Comparison of ENCODE assay signal across 8 mouse cellular contexts in the genomic region with DNA sequence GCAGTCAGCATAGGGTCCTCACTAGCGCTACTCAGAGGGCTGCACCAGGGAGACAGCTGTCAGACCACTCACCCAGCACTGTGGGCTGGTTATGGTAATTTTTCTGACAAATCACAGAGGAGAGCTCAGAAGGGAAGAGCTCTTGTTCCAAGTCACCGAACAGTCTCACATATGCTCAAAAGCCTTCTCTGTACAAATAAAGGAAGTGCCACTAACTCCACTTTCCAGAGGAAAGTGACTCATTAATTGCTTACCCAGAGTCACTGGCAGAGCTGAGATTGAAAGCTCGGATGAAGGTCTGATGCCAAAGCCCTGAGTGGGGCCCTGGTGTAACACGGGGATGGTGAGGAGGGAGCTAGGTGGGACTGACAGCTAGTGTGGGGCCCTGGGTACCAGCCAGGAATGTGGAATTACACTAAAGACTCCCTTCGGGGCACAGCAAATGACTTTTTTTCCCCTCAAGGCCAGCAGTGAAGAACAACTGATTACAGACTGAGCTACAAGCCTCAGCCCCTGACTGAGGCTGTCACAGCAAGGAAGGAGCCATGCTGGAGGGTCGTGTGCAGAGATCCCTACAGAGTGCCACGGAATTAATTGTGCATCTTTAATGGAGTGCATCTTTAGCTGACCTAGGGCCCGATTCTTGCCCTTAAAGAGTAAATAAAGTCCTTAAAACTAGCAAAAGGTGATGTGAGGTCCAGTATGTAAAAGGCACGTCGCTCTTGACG.
DNase-seq lines count a peak whose midpoint lies in the region; ATAC-seq and TF ChIP-seq lines count a peak whose summit lies in the region.

No protein-coding gene starts in this region.

- no peak overlapping the region for H3K4me3 ChIP-seq in layer of hippocampus, adult 2 months
- peak overlapping the region; percentile 27 for H3K4me3 ChIP-seq in heart, embryonic 10.5 days
- H3K4me3 ChIP-seq in limb, embryonic 15.5 days, result no peak overlapping the region

- peaks cover 45% of the 10 kb centered on the region for H3K4me1 ChIP-seq in heart, embryonic 10.5 days
- H3K4me1 ChIP-seq in limb, embryonic 15.5 days, result peaks cover 21% of the 10 kb centered on the region

- WGBS in heart, embryonic 10.5 days, result 26% methylated on average over 11 of the region's 11 CpGs
- WGBS in limb, embryonic 15.5 days, result 28% methylated on average over 11 of the region's 11 CpGs

- TF ChIP-seq CTCF in layer of hippocampus, adult 2 months (conservative IDR thresholded peaks at IDR 0.05), result no peak

- no peak overlapping the region for H3K4me2 ChIP-seq in limb, embryonic 15.5 days

- peak in 1 of 2 experiments; percentile 33 for DNase-seq in layer of hippocampus, adult 2 months (ENCODE audit: low spot score in 2 of 2)
- DNase-seq in layer of hippocampus, postnatal 14 days (ENCODE audit: low spot score in 2 of 2), result no peak
- peak; percentile 47 for DNase-seq in adrenal gland, postnatal 10 days
- DNase-seq in heart, embryonic 10.5 days (ENCODE audit: low spot score), result no peak
- DNase-seq in kidney, adult 18-20 months, result no peak
- DNase-seq in spleen, adult 18-20 months, result no peak

- H3K9me3 ChIP-seq in heart, embryonic 10.5 days, result no peaks in the 10 kb centered on the region
- no peaks in the 10 kb centered on the region for H3K9me3 ChIP-seq in limb, embryonic 15.5 days

- no peaks in the 10 kb centered on the region for H3K27me3 ChIP-seq in heart, embryonic 10.5 days (ENCODE audit: insufficient read depth, poor library complexity, severe bottlenecking)
- H3K27me3 ChIP-seq in limb, embryonic 15.5 days, result no peaks in the 10 kb centered on the region

- H3K27ac ChIP-seq in layer of hippocampus, adult 2 months, result peak overlapping the region; percentile 83
- peak overlapping the region; percentile 71; the same call in 1 of the 2 replicates for H3K27ac ChIP-seq in heart, embryonic 10.5 days
- H3K27ac ChIP-seq in limb, embryonic 15.5 days, result peak overlapping the region; percentile 67

- peak; percentile 66 for ATAC-seq in limb, embryonic 15.5 days (ENCODE audit: insufficient number of reproducible peaks, low FRiP score, low TSS enrichment, low read depth)
- peak; percentile 63 for ATAC-seq in neutrophil, adult 5-6 weeks (ENCODE audit: extremely low read depth, insufficient number of reproducible peaks, low FRiP score, poor library complexity, severe bottlenecking)

- no peak overlapping the region for H3K9ac ChIP-seq in limb, embryonic 15.5 days

- H3K36me3 ChIP-seq in heart, embryonic 10.5 days, result no peaks in the 10 kb centered on the region
- H3K36me3 ChIP-seq in limb, embryonic 15.5 days, result no peaks in the 10 kb centered on the region
